Mouse (Mus musculus): ENCODE data around the gene Gm20911.
"Not testable (repeated sequence)": the region's sequence is repeated elsewhere in the genome, so short reads cannot be mapped to it uniquely, and the experiment has no call there.

Gene Gm20911

GRCm38 (mm10) chrY:81457707-81458106 is at the start of gene Gm20911:
TSS of gene Gm20911 (plus strand) at chrY:81458007.
- not testable (repeated sequence) for DNase-seq (ENCODE audit: low spot score)

Data from embryo, embryonic 10.5 days (tissue).